Mouse (Mus musculus) yolk sac, embryonic 10.5 days (tissue): ENCODE data around the gene Tesc.

Source experiments
- DNase-seq: peaks from one replicate; pipeline ENCODE4 v3.0.0-alpha.2; 2017; ENCODE audit warnings: low spot score

Gene Tesc

GRCm38 (mm10) chr5:118076721-118077592, 49.4 kb downstream of the Tesc start:
- DNase-seq: no peak

- no peak for DNase-seq
Measured at GRCm38 (mm10) chr5:118078550-118078949, 51.0 kb downstream of the Tesc start.

GRCm38 (mm10) chr5:118079354-118079753, 51.8 kb downstream of the Tesc start:
- DNase-seq: no peak

DNA sequence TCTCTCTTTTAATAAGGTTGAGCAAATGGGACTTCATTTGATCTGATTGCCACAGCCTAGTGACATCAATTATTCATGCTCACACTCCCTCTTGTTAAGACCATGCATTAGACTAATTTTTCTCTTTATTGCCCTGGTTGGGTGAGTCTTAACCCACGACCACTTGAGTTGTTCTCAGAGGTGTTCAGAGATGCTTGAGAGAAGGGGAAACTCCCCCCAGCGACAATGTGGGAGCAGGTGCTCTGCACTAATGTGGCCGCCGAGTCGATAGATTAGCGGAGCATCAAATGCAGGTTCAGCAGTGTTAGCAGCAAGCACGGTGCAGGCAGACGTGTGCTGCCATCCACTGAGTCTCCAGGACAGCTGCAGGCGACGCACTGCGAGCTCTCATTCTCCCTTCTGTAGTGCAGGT, 52.3 kb downstream of the Tesc start:
- DNase-seq: no peak

DNA sequence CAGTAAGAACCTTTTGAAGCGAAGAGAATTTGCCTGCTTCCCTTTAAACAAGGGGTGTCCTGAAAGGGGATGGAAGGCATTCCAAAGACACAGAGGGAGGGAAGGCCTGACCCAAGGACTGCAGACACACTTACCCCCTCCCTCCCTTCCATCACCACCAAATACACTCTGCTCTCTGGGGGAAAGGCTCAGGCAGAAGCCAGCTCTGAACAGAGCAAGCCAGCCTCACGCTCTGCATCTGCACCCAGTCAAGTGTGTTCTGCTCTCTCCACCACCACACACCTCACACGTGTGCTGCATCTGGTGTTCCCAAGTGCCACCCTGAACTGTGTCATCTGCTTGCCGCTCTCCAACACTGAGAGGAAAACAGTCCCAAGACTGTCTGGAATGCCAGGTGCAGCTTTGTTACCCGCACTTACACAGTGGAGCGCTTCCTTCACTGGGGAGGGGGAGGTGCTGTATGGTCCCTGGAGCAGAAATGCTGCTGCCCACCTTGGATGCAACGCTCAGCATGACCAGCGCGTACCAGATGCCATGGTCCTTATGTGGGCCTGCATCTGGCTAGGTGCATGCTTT, 53.9 kb downstream of the Tesc start:
- no peak for DNase-seq

GRCm38 (mm10) chr5:118081996-118082395, 54.5 kb downstream of the Tesc start:
- DNase-seq: no peak

DNA sequence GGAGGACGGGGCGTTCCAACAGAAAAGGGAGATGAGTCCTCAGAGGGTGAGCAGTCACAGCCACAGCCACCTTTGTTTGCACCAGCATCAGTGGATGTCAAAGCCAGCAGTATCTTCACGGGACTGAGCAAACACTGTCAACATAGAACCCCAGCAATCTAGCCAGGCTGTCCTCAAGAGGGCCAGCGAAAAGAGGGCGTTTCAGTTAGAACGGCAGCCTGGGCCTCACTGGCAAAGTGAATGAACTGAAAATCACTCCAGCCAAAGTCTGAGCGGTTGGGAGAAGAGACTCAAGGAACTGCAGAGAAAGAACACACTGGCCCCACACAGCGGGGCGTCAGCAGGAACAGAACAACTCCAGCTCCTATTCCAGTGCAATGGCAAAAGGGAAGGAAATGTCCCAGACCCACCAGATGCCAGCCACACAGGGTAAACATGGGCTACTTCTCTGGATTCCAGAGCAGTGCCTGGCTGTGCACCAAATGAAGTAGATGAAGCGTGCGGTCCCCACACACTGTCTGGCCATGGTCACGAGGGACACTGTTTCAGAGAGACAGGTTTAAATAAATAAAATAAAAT, 55.6 kb downstream of the Tesc start:
- no peak for DNase-seq

DNA sequence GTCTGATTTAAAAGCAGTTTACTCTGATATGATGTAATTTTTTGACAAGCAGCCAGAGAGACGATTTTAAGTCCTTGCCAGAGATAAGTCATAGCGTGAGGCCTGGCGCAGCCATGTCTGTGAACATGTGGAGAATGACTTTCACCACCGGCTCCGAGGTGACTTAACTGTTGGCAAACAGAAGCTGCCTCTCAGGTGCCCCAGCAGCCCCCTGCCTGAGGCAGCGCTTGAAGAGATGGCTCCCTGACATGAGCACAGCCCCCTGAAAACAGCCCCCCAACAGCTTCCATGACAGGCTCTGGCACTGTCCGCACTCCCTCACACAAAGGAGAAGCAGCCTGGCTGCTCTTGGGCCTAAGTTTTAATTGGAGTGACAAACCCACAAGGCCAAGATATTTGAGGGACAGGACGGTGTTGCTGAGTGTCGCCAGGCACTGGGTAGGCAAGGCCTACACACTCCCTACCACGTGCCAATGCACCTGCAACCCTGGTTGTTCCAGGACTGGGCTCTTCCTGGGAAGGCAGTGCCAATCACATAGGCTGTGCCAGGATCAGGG, 56.7 kb downstream of the Tesc start:
- DNase-seq: no peak

- no peak for DNase-seq
Measured at GRCm38 (mm10) chr5:118085313-118085712, 57.8 kb downstream of the Tesc start.

DNA sequence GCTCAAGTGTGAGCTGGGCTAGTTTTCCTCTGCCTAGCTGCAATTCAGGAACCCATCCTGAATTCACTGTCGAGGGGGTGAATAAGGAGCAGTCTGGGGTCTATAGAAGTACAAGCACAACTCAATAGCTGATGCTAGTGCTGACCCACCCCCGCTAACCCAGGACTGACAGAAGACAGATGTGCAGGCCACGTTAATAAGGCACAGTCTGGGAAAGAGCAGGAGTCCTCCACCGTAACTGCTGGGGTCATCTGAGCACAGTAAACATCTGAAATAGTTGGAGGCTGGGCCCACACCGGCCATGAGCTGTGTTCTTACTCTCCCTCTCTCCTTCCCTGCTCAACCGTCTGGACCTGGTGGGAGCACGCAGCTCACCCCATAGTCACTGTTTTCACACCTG, 59.4 kb downstream of the Tesc start:
- DNase-seq: peak; percentile 26

GRCm38 (mm10) chr5:118089102-118089501, 61.6 kb downstream of the Tesc start:
- DNase-seq: no peak

DNA sequence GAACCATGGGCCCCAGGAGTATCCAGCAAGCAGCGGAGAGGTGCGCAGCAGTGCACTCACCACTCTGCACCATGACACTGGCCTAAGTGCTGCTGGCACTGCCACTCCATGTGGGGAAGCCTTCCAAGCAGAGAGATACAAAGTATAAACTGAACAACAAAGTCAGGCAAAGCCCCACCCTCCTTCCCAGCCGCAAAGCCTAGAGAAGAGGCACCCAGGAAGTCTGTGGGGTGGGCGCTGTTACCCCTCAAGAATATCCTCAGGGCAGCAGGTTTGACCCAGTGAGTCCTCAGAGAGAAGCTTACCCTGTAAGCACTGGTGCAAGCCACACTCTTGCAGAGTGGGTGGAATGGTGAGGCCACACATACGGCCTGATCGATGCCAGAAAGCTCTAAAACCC, 62.6 kb downstream of the Tesc start:
- no peak for DNase-seq

DNA sequence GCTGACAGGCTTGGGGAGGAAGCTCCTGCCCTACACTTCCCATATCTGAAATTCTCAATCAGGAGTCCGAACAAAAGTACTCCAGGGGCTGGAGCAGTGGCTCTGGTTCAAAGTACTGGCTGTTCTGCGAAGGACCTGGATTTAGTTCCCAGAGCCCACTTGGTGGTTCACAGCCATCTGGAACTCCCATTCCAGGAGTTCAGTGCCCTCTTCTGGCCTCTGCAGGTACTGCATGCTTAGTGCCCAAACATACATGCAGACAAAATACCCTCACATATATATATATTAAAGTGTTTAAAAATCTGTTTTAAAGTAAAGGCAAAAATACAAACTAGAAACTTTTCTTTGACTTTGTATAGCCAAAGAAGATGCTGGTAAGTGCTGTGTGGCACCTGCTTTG, 63.3 kb downstream of the Tesc start:
- DNase-seq: no peak

DNA sequence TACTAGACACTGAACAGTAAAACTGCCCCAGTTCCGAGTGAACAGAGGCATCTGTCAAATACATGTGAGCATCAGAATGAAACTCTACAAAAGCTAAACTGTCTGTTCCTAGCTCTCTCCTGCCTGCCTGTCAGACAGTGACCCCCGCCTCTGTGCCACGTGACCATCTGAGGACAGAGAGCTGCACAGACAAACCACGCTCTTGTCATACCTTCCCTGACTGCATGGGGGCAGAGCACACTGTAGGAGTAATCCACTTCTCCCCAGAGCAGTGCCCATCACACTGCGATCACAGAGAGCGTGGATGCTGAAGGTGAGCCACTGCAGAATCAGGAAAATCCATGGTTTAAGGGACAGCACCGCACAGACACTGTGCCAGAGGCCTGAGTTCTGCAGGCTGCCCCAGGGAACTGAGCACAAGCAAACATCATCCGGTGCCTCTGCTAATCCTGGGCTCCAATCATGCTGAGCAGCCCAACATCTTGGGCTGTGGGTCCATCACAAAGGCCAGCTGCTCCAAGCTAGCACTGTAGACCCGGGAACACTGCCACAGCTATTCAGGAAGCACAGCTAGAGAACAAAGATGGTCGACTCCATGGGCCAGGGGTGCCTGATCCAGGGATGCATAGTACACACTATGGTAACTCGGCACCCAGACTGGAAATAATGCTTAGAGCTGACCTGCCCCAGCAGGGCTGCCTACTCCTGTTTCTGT, 65.9 kb downstream of the Tesc start:
- no peak for DNase-seq

- DNase-seq: no peak
Measured at GRCm38 (mm10) chr5:118095433-118095832, 67.9 kb downstream of the Tesc start.

DNA sequence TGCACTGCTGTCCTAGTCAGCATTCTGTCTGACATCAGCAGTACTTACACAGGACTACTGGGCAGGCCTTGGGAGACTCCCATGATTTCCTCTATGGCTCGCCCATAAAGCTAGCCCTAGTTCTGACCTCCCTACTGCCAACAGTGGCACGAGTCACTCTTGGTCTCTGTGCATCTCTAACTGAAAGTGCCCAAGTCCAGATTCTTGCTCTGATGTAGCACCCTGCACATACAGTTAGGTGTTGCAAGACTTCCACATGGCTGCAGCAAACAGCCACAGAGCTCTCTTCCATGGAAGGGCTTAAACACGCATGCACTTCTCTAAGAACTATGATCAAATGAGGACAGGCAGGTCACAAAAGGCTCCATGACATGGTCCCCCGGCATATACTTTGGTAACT, 68.3 kb downstream of the Tesc start:
- no peak for DNase-seq

DNA sequence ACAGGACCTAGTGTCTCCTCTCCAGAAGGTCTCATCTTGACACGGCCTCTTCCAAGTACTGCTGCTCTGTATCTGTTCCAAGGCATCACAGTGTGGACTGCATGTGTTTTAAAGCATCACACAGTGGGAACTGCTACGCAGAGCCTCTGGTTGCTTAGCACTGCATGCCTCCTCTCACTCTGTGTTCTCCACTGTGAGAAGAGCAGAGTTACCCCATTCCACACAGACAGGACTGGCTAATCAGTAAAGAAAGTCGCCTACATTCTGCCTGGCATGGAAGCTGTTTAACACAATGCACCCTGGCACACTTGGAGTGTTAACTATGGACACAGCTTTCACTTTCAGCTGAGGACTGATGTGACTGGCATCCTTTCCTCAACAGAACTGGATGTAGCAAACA, 68.8 kb downstream of the Tesc start:
- DNase-seq: no peak

DNA sequence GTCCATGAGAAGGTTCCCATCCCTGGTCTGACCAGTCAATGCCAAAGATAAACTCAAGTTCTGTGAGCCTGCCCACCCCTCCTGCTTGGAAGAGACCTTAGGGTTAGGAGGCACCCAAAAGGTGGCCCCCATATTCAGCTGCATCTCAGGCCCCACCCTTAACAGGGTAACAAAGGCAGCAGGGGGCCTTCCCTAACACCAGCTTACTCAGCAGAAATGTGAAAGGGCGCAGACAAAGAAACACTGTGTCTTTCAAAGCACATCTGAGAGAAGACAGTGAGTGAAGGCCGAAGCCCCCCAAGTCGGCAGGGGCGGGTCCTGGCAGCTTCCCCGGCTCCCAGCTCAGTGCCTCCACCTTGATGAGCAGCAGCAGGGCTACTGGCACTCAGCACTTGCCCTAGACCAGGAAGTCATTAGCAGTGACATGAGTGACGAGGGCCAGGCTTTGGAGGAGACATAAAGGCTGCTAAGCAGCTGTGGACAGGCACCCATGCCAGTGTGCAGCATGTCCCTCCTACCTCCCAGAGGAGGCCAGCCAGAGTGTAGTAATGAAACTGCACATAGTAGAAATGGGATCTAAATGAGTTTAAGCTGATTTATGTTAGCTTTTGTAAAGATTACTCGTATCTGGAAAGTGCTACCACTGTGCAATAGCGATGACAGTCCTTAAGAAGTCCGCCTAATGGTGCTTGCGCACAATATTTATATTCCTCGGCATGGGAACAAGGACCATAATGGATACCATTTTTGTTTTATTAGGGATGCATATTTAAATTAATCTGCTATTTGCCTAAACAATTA, 71.7 kb downstream of the Tesc start:
- no peak for DNase-seq

DNA sequence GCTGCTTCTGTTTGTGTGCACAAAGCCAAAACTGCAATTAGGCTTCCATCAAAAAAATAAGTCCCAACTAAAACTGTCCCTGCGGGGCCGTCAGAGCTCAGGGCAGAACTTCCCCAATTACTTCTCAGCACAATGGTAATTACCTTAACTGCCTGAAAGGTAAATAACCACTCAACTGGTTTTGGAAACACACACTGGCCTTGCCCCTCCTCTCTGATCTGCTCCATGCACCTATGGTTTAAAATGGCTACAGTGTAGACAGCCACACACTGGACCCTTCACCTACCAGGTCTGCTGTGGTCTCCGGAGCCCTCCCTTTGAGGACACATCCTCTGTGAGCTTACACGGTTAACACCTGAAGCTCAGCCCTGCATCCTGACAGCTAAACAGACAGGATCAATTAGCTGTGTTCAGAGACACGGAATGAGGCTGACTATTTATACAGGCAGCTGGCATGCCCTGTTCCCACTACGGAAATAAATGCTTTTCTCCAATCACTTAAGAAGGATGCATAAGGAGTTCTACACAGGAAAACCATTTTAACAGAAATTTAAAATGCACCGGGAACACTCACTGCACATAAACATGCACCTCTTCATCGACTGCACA, 72.4 kb downstream of the Tesc start:
- no peak for DNase-seq

DNA sequence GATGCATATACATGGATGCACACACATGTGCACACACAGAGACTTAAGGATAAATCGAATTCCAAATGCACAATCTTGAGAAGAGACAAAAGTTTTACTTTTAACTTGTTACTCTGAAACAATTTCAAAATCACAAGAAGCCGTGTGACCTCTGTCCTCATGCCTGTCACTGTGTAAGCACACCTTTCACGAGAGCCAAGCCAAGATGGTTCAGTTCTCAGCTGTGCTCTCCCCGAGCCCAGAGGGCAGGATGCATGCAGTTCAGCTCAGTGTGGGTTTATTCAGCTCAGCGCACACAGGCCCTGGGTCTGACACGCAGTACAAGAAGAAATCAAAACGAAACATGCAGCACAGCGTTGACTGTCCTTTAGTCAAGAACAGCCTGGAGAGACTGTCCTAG, 78.0 kb downstream of the Tesc start:
- peak; percentile 35 for DNase-seq

- DNase-seq: no peak
Measured at GRCm38 (mm10) chr5:118106667-118107066, 79.1 kb downstream of the Tesc start.
